Mouse (Mus musculus) CD4-positive, CD25-positive, alpha-beta regulatory T cell, adult 2 months (primary cell): ENCODE results near the gene Nrp2.

Source experiments
- DNase-seq: peaks from one replicate; pipeline ENCODE4 v3.0.0-alpha.2; 2012; ENCODE audit warnings: low read depth, low spot score

The Nrp2 gene

DNA sequence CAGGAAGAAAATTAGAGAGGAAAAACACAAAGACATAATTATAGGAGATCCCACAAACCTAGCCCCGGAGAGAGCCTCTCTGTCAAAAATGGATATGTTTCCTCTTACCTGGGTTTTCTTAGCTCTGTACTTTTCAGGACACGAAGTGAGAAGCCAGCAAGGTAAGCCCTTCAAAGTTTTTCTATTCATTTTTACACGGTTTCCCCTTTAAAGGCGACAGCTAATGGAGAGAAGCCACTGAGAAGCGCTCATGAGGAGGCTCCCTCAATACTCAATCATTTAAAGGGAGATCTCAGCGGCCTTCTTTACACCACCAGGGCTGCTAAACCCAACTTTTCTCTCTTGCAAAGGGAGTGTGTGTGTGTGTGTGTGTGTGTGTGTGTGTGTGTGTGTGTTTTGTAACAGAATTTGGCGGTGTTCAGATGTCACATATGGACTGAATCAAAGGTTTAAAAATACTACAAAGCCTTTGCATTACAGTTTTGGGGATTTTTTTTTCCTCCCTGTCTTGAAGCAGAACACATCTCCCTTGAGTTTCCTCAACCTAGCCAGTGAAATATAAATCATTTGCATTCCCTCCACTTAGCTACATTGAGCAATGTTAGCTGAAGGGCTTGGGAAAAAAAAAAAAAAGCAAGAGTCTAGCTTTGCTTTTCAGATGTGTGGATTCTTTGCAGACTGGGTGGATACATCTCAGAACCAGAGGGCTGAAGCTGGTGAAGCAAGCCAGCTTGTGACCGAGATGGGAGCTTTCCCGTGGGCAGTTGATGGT, 1.2 kb downstream of the Nrp2 start:
- peak; percentile 13 for DNase-seq

DNA sequence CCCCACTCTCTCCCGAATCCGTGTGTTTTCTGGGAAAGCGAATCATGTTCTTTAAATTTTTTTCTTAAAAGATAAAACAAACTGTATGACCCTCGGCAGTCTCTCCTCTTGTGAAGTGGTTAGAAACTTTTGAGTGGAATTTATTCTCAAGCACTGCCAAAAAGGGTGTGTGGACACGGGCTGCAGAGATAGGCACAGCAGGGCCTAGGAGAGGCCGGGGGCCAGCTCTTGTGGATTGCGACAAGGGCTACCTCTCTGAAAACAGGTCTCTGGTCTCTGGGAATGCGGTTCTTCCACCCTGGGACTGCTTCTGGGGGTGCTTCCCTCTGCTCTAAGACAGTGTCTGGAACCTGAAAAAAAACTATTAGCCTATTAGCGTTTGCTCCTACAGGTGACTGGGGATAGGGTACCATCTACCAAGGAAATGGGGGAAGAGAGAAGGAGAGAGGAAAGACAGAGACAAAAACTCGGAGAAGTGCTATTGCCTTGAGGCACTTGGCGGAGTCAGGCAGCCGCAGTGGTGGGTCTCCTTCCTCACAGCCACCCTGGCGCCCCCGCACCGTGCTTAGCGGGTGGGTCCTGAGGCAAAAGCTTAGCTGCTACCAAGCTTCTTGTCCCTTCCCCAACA, 1.9 kb downstream of the Nrp2 start:
- DNase-seq, result no peak

DNA sequence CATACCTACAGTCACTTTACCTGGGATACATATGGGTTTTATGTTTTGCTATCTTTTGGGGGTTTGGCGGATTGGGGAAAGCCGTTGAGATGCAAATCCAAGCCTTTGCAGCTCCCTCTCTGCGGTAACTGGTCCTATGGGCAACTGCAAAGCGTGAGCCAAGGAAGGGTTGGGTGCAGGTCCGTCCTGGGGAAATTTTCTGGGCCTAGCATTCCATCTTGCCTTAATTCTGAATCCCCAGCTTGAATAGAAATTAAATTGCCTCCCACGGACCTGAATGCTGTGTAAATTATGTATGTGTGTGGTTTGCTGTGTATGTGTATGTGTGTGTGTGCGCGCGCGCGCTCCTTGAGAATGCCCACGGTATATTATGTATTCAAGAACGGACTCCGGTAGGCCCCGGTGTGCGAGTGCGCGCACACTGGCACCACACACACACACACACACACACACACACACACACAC, 2.5 kb downstream of the Nrp2 start:
- DNase-seq, result peak; percentile 8

DNA sequence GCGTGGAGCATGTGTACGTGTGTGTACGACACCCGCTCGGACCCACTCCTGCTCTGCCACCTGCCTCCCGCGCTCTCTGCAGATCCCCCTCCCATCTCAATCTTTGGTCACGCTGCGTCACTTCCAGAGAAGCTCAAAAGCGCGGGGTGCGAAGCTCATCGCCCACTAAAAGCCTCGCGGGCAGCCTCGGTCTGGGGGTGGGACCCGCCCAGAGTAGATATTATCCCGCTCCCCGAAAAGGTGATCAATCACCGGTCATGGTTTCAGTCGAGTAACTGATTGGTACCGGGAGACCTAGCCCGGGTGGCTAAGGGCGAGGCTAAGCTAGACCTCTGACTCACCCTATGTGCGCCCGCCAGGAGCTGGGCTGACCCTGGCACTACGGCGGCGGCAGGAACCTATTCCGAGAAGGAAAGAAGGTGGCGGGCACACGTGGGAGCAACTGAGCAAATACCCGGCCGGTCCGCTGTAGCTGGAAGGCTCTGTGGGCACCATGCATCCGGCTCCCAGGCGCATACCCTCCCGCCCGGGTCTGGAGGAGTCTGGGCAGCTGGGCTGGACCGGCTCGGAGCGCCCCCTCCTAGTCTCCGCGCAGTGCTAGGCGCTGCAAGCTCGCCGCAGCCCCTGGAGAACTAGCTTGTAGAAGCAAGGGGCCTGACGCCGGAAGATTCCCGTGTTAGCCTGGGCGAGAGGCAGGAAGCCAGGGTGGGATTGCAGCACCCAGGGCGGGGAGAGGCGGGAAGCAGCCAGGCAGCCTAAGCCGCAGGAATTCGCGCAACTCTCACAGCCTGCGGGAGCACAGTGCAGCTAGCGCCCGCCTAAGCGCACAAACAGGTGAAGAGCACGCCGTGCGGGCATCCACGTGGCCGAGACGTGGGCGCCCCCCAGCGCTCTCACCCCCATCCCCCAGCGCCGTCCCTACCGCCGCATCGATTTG, 3.3 kb downstream of the Nrp2 start:
- peak; percentile 33 for DNase-seq

DNA sequence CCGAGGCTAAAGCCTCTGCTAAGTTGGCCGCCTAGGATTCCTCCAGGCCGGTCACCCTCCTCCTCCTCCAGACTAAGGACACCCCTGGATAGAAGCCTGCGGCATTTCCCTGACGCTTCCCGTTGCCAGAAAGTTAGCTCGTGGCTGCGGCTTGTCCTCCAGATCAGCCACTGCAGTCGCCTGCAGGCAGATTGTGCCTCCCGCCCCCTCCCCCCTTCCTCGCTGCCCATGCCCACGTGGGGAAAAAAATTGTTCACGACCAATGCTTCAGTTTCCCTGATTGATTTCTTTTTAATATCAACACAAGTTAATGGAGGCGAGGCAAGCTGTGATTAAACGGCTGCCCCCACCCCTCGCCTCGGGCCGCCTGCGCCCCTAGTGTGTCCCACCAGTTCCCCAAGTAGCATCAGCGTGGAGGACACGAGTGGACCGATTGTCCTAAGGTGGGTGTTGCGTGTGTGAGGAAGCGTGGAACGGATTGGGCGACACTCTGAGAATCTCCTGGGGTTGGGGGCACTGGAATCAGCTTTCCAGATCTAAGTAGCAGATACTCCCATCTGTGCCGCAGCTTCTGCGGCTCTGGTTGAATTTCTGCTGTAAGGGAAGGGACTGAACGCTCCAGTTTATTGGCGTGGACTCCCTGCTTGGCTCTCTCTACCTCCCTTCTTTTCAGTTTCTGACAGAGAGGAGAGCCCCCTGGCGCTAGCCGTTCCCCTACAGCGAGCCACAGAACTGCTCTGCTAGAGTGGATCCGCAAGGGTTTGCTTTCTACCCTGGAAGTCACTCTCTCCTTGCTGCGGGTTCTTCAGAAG, 4.2 kb downstream of the Nrp2 start:
- DNase-seq, result peak; percentile 25

DNA sequence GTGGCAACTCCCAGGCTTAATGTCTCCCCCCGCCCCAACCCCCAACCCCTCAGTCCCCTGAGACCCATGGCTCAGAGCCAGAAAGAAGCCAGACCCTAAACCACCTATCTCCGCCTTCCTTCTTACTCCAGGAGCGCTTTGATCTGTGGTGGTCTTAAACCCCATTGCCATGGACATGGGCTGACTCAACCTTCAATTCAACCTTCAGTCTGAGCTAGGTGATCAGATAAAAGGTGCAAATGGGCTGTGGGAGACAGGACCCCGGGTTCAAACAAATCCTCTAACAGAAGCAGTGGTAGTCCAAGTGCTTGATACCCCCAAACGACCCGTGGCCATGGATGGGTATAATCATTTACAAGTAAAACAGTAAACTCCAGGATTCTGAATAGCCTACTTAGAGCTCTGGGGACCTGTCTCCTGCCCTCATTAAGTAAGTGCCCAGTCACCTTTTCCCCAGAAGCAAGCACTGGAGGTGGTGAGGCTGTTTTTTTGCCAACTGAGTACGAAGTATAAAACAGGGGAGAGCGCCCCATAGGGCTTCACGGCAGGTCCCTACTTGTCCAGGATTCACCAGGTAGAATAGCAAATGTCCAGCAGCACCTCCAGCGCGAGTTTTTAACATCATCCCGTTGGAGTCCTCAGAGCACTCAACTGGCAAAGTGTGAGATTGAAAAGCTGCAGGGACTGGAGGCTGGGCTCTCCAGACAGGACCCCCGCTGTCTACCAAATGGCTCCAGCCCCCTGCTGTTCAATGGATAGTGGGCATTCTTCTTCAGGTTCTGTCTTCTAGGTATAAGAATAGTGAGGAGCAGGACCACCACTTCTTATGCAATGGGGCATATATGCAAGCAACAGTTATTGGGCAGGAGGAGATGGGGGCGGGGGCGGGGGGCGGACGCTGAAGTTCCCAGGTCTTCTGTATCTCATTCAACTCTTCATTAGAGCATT, 5.1 kb downstream of the Nrp2 start:
- no peak for DNase-seq

DNA sequence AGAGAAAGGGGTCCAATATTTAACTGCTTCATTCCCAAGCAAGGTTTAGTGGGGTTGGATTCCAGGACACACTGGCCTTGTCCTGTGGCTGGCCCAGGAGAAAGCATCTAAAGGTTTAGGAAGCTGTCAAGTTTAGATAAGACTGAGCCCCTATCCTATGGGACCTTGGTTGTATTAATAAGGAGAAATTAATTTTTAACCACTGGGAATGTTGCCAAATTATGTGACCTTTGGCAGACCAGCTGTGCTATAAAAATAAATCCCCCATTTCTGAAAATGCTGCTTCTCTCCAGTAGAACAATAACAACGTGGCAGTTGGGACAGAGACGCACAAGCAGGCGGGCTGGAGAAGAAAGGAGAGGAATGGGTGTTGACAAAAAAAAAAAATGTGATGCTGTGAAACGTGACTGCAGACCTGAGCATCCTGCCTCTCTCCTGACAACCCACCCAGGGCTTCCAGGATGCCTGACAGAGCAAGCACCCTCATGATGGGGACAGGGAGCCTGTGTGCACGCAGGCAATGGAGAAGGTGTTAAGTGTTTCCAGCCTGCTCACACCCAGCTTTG, 6.8 kb downstream of the Nrp2 start:
- no peak for DNase-seq

DNA sequence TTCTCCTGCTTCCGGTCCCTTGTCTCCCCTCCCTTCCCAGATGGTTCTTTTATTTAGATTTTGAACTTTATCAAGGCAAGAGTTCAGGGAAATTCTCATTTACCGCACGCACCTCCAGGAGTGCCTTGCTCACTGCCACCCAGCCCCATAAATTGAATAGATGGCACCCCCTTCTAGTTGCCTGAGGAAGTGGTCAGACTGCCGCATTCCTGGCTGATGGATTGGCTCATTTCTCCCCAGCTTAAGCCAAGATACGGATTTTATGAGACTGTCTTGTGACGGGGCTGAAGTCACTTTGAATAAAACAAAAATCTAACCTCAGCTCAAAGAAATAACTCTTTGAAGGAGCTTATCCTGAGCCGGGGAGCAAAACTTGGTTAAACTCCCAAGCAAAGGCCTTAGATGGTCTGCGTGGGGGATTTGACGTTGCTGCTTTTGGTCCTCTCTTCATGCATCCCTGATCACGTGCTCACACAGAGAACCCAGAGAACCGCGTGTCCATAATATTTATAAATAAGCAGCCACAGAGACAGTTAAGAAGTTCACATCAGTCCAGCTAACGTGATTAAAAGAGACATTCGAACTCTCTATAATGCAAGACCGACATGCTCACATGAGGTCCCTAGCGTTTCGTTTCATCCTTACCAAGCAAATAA, 10.1 kb downstream of the Nrp2 start:
- DNase-seq, result no peak

DNA sequence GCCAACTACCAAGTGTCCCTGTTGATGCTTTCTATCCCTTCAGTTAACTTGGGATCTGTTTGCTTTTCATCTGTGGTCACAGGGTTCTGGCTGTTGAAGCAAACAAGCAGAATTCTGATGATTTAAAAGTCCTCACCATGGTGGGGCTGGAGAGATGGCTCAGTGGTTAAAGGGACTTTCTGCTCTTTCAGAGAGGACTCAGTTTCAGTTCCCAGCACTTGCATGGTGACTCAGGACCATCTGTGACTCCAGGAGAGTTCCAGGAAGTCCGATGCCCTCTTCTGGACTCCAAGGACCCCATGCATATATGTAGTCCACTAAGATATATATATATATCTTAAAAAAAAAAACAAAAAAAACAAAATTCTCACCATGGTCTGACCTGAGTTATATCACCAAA, 11.9 kb downstream of the Nrp2 start:
- DNase-seq, result no peak

DNA sequence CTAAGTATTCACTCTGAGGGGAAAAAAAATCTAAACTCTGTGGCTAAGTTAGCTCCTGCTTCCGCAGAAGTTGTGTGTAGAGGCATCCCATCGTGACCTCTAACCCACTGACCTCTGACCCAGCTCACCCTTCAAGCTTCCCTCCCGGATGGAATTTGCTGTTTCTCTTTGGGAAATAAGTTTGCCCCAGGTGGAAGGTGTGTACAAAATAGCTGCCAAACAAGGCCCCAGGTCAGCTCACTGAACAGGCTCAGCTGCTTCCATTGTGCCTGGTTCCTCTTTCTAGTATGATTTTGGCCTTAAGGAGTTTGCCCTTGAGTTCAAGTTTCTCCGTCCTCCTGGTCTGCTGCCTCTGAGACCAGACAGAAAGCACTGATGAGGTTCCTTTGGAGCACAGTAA, 12.6 kb downstream of the Nrp2 start:
- no peak for DNase-seq

DNA sequence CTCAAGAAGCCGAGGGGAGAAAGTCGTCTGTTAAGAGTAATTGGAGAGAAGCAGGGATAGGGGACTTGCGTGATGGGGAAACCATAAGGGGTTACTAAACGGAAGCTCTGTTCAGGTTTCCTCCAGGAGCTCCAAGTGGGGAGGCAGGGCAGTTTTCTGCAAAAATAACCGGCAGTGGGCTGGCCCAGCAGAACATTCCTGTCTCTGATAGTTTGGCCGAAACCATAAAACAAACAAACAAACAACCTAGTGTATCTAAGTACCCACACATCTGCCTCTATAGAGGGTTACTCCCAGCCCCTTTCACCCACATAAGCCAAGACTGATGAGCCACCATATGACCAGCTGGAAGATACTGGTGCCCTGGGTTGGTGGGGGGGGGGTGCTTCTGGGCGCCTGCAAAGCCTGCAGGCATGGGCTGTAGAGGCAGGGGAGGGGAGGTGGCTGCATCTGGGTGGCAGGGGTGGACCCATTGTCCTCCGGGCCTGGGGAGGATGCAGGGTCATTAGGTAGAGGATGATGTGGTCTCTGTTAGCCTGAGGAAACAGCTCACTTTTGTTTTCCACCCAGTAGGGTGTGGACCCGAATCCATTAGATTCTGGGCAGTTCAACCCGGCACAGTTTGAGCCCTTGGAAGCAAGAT, 13.9 kb downstream of the Nrp2 start:
- DNase-seq, result no peak

DNA sequence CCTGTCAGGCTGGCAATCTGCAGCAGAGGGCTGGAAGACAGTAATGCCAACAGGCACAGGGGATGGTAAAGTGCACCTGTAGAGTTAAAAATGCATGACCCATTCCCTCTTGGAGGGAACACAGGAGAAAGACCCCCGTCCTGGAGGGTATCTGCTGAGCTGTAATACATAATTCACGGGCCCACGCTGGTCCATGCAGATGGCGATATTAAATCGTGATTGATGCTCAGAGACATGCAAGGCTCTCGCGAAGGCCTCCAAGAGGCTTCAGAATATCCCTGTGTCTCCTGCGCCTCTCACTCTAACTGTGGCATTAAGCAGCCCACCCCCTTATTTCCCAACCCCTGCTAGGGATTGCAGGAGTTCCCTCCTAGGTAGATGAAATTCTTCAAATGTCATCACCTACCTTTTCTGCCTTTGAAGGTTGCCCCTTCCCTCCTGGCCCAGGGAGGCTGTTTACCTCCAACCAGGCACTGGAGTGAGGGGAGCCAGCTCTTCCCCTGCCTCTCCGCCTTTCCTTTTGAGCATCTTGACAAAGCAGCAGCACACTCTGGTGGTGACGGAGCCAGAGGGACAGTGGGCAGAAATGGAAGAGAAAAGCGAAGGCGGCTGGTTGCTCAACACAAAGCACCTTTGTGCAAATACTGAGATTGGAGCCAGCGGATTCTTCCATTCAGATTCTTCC, 14.6 kb downstream of the Nrp2 start:
- no peak for DNase-seq

DNA sequence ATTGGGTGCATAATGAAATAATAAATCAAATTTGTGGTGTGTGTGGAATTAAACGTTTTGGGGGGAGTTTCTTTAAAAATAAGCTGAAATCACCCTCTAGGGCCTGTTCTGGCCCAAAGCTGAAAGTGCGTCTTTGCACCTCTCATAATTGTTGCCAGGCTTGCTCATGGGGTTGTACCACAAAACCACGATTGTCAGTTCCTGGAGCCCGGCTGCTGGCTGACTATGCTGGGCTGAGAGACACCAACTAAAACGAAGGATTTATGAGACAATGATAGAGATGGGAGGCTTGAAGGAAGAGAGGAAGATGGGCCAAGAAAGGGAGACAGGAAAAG, 15.1 kb downstream of the Nrp2 start:
- no peak for DNase-seq

DNA sequence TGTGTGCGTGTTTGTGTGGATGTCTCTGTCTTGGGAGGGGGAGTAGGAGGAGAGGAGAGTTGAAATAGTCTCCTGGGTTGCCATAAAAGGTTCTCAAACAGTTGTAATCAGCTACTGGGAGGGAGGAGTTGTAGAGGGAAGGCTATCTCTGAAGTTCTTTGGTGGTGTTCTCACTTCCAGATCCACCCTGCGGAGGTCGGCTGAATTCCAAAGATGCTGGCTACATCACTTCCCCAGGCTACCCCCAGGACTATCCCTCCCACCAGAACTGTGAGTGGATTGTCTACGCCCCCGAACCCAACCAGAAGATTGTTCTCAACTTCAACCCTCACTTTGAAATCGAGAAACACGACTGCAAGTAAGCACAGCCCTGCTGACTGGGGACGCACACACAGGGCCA, 15.7 kb downstream of the Nrp2 start:
- no peak for DNase-seq

DNA sequence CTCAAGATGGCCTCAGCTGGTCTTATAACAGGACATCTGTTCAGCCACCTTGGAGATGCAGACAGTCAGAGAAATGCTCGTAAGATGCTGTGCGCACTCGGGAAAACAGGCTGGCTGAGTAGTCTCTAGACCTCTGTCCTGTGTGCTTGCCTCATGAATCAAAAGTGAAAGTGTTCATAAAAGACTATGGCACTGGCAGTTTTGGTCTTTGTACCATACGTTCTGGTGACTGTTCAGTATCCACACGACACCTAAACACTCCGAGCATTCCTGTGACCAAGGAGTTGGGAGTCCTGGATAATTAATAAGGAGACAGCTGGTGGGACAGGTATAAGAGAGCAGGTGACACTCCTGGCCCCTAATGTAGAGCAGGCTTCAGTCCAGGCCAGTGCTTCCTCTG, 16.7 kb downstream of the Nrp2 start:
- peak; percentile 9 for DNase-seq

DNA sequence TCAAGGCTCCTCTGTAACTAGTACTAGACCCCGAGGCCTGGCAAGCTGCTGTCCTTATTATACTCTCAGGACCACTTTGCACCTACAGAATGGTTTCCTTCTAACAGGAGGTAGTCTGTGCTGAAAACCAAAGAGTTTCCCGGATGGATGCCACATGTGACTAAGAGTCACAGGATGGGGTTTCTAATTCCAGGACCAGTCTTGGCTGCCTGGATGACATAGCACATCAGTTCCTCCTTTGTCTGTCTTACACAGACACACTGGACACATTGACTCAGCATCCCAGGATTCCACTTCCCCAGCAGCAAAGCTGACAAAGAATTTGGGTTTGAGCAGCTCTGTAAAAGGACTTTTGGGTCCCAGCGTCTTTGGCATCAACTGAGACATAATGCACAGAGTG, 17.1 kb downstream of the Nrp2 start:
- no peak for DNase-seq

DNA sequence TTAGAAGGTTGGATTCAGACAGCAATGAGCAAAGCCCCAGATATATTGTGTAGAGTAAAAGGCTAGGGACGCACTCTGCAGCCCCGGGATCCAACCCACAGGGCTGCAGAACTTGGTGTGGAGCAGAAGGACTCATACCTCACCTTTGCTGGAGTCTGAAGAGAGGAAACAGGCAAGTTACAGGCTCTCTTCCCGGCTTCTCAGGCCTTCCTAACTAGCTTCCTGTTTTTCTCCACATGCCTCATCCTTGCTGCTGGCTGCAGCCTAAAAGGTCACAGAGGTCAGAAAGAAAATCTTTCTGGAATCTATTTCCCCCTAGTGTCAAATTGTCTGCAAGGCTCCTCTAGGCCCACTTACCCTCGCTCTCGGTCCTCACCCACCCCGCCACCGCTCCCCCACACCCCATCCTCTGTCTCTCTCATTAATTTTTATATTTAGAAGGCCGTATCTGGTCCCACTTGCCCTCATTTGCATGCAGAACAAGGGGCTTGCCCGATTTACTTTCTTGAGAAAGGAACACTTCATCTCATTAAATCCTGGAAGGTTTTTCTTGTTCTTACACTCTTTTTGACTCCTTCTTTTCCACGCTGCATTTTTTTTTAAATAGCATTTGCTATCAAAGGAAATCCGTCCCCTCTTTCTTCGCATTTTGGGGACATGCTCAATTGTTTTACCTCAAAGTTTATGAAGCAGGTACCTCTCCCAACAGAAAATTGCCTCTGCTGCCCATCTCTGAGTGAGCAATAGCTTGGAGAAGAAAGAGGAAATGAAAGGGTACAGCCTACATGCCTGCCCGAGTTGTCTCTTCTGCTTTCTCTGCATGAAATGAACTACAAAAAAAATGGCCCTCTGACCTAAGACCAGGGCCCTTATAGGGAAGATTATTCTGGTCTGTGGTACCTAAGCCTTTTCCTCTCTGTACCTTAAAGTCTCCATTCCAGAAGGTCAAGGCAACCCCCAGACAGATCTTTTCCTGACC, 17.9 kb downstream of the Nrp2 start:
- DNase-seq, result no peak
